Mouse (Mus musculus) erythroid progenitor cell, adult 5-6 weeks (primary cell): ENCODE results near the gene Pdzd2. TPM values are rescaled to one million over a fixed set of nuclear protein-coding genes. Genes with fewer than 3 reads are reported as not detected.

Experiments
- ATAC-seq: replicated peaks from 2 replicates; pipeline ENCODE4 v1.8.0; 2016; ENCODE audit warnings: moderate number of reproducible peaks, mild to moderate bottlenecking, moderate TSS enrichment, inconsistent platforms; ENCODE audit not compliant: poor library complexity, low FRiP score, severe bottlenecking
- total RNA-seq, 2 experiments: library from RNA; stranded (forward) in 1 of 2; stranded (reverse) in 1 of 2; fragments of 150-400 nt in 1 of 2; fragments of 186-747, 209-891 nt in 1 of 2; gene quantifications; 2 replicates each; pipeline versions ENCODE4 v1.2.3 to v1.2.4; 2015 to 2017; ENCODE audit warnings: low replicate concordance in 2 of 2

The Pdzd2 gene
- total RNA-seq, 2 experiments from 2014 or later, result 0.08 TPM; not detected in 1

GRCm38 (mm10) chr15:12735208-12735607 lies 4.5 kb downstream of the Pdzd2 start:
- no peak for ATAC-seq

GRCm38 (mm10) chr15:12734221-12734620 lies 5.5 kb downstream of the Pdzd2 start:
- ATAC-seq, result no peak

- ATAC-seq, result no peak
Measured at GRCm38 (mm10) chr15:12732613-12733012, 7.1 kb downstream of the Pdzd2 start.

- ATAC-seq, result no peak
Measured at GRCm38 (mm10) chr15:12728381-12728780, 11.3 kb downstream of the Pdzd2 start.

GRCm38 (mm10) chr15:12725256-12725655 lies 14.5 kb downstream of the Pdzd2 start:
- ATAC-seq, result no peak

GRCm38 (mm10) chr15:12721684-12722500 lies 17.8 kb downstream of the Pdzd2 start:
- no peak for ATAC-seq

- ATAC-seq, result no peak
Measured at GRCm38 (mm10) chr15:12718819-12719218, 20.9 kb downstream of the Pdzd2 start.

- ATAC-seq, result no peak
Measured at GRCm38 (mm10) chr15:12717410-12717809, 22.3 kb downstream of the Pdzd2 start.

GRCm38 (mm10) chr15:12716881-12717280 lies 22.8 kb downstream of the Pdzd2 start:
- no peak for ATAC-seq

- no peak for ATAC-seq
Measured at GRCm38 (mm10) chr15:12714322-12714721, 25.4 kb downstream of the Pdzd2 start.

- ATAC-seq, result no peak
Measured at GRCm38 (mm10) chr15:12713216-12713615, 26.5 kb downstream of the Pdzd2 start.

- ATAC-seq, result no peak
Measured at GRCm38 (mm10) chr15:12710036-12710435, 29.7 kb downstream of the Pdzd2 start.

- no peak for ATAC-seq
Measured at GRCm38 (mm10) chr15:12708297-12708696, 31.4 kb downstream of the Pdzd2 start.

GRCm38 (mm10) chr15:12706902-12707301 lies 32.8 kb downstream of the Pdzd2 start:
- ATAC-seq, result no peak

- ATAC-seq, result no peak
Measured at GRCm38 (mm10) chr15:12700367-12700766, 39.4 kb downstream of the Pdzd2 start.

GRCm38 (mm10) chr15:12697741-12698140 lies 42.0 kb downstream of the Pdzd2 start:
- no peak for ATAC-seq

GRCm38 (mm10) chr15:12696889-12697288 lies 42.8 kb downstream of the Pdzd2 start:
- ATAC-seq, result no peak

- no peak for ATAC-seq
Measured at GRCm38 (mm10) chr15:12689716-12690381, 49.9 kb downstream of the Pdzd2 start.

GRCm38 (mm10) chr15:12682549-12682948 lies 57.2 kb downstream of the Pdzd2 start:
- no peak for ATAC-seq

- no peak for ATAC-seq
Measured at GRCm38 (mm10) chr15:12681891-12682290, 57.8 kb downstream of the Pdzd2 start.

- no peak for ATAC-seq
Measured at GRCm38 (mm10) chr15:12680750-12681149, 59.0 kb downstream of the Pdzd2 start.
